Mouse (Mus musculus) megakaryocyte, embryonic 14.5 days (primary cell): ENCODE data around the gene Hsp90aa1. TPM values are rescaled to one million over a fixed set of nuclear protein-coding genes. Genes with fewer than 3 reads are reported as not detected.

ENCODE experiments used
- H3K27me3 ChIP-seq: replicated peaks from 2 replicates; pipeline ENCODE3; 2012; ENCODE audit warnings: inconsistent platforms
- H3K36me3 ChIP-seq: replicated peaks from 2 replicates; pipeline ENCODE3; 2012; ENCODE audit warnings: low read length, inconsistent platforms, mixed read lengths
- H3K4me1 ChIP-seq: 2 replicates; pipeline ENCODE4 v1.6.1; 2012; ENCODE audit warnings: inconsistent platforms
- H3K4me3 ChIP-seq: replicated peaks from 2 replicates; pipeline ENCODE3; 2012; ENCODE audit warnings: moderate library complexity, mild to moderate bottlenecking, inconsistent platforms
- H3K9me3 ChIP-seq: 2 replicates; pipeline ENCODE4 v1.6.1; 2012; ENCODE audit warnings: inconsistent platforms
- FLI1 ChIP-seq: IDR thresholded peaks from 2 replicates; pipeline ENCODE4 v1.6.1; 2012; ENCODE audit warnings: low read length, inconsistent platforms, mixed read lengths
- GATA1 ChIP-seq: IDR thresholded peaks from 3 replicates; pipeline ENCODE4 v1.6.1; 2012; ENCODE audit warnings: mixed read lengths, low read length, inconsistent platforms, borderline replicate concordance
- polyA plus RNA-seq: library from polyadenylated mRNA; stranded (reverse); fragments of >175 nt; gene quantifications from 2 replicates; pipeline ENCODE4 v1.2.3, GENCODE M21; 2012; ENCODE audit warnings: low replicate concordance; ENCODE audit not compliant: insufficient read depth

Gene Hsp90aa1
- polyA plus RNA-seq, 1 experiment: 99.4 TPM

- Histone ChIP-seq H3K36me3 (peaks cover 100% of the 10 kb centered on the region), H3K27me3 (no peaks in the 10 kb centered on the region), H3K4me3 (no peak overlapping the region), H3K4me1 (peaks cover 21% of the 10 kb centered on the region), H3K9me3 (no peaks in the 10 kb centered on the region)
- TF ChIP-seq FLI1: no peak
- TF ChIP-seq GATA1: no peak
Observed at GRCm38 (mm10) chr12:110661746-110662145, 40.8 kb downstream of the Hsp90aa1 start.

DNA sequence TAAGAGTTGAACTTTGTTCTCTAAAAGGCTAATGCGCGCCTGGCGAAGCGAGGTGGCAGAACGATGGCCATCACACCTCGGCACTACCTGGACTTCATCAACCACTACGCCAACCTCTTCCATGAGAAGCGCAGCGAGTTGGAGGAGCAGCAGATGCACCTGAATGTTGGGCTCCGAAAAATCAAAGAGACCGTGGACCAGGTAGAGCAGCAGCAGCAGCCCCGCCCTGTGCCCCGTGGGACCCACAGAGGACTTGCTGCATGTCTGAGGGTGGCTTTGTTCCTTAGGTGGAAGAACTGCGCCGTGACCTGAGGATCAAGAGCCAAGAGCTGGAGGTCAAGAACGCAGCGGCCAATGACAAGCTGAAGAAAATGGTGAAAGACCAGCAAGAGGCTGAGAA lies 51.1 kb downstream of the Hsp90aa1 start:
- TF ChIP-seq FLI1 (no peak), GATA1 (no peak)
- Histone ChIP-seq H3K4me1 (no peaks in the 10 kb centered on the region; the same call in 1 of the 2 replicates), H3K27me3 (no peaks in the 10 kb centered on the region), H3K36me3 (peaks cover 98% of the 10 kb centered on the region), H3K4me3 (no peak overlapping the region), H3K9me3 (no peaks in the 10 kb centered on the region)

DNA sequence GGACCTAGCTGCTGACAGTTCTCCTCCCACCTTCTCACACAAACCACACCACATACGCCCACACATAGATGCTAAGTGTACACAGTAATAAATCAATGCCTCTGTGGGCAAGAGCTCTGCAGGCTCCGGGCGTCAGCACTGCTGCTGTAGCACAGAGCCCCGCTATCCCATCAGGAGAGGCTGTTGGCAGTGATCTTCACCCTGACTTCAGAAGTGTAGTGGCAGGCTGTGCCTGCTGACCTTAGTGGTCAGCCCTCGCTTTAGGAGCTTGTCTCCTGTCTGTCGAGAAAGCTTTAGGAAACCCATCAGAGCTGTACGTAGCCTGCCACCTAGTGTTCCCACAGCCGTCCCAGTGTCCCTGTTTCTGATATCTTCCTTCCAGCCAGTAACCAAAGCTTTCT lies 52.3 kb downstream of the Hsp90aa1 start:
- no peaks in the 10 kb centered on the region; the same call in 1 of the 2 replicates for H3K4me1 ChIP-seq
- no peak overlapping the region for H3K4me3 ChIP-seq
- H3K9me3 ChIP-seq: no peaks in the 10 kb centered on the region
- peaks cover 97% of the 10 kb centered on the region for H3K36me3 ChIP-seq
- no peaks in the 10 kb centered on the region for H3K27me3 ChIP-seq
- TF ChIP-seq FLI1 (no peak), GATA1 (no peak)

Other genes starting within 250 kb of the Hsp90aa1 start
- 119 and 280 TPM in 2 replicates for gene Dync1h1, start 101.3 kb downstream of the Hsp90aa1 start, polyA plus RNA-seq
- gene 1700001K19Rik, start 20.1 kb downstream of the Hsp90aa1 start, polyA plus RNA-seq: not detected in 2 replicates
- 13.1 and 45.3 TPM in 2 replicates for gene Wdr20, start 35.2 kb upstream of the Hsp90aa1 start, polyA plus RNA-seq
- 2.1 and 2.3 TPM in 2 replicates for gene Mok, start 138.2 kb upstream of the Hsp90aa1 start, polyA plus RNA-seq
- gene Zfp839, start 147.5 kb upstream of the Hsp90aa1 start, polyA plus RNA-seq: 1.0 and 4.3 TPM in 2 replicates
- gene Cinp, start 186.4 kb upstream of the Hsp90aa1 start, polyA plus RNA-seq: 11.5 and 21.2 TPM in 2 replicates
- gene Tecpr2, start 186.5 kb upstream of the Hsp90aa1 start, polyA plus RNA-seq: 4.0 and 4.3 TPM in 2 replicates